Mouse (Mus musculus): Measurements from ENCODE around the gene Sowaha.

- TF ChIP-seq CTCF (IDR thresholded peaks at IDR 0.05; ENCODE audit: low read depth) (peak; percentile 37), EP300 (IDR thresholded peaks at IDR 0.05; ENCODE audit: low read depth) (no peak)
Measured at GRCm38 (mm10) chr11:53489007-53489406, 8.9 kb upstream of the Sowaha start.
